Mouse (Mus musculus): Measurements from ENCODE around the gene Xlr3c. TPM values are rescaled to one million over a fixed set of nuclear protein-coding genes. Genes with fewer than 3 reads are reported as not detected.
"Not testable (repeated sequence)": the region's sequence is repeated elsewhere in the genome, so short reads cannot be mapped to it uniquely, and the experiment has no call there.

The Xlr3c gene
- polyA plus RNA-seq (2015; fragmentation: Nextera tagmentation; extraction: Ambion mirVana): not detected in 2 replicates

DNA sequence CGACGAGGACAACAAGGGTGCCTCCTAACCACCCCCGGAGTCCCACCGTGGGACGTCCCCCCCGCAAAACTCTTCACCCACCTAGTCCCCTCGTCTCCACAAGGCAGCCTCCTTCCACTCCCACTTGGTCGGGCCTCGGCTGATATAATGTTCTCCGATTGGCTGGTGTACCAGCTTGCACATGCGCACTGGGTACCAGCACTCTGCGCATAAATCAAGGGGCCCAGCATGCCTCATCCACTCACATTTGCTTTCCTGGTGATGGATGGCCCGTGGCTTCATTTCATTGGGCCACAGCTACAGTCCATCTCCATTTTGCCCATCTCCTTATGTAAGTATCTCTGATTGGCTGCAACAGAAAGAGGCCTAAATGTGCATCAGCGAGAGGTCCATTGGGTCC is at the start of gene Xlr3c:
Gene Xlr3c, minus strand, starts transcription at position 121 of the 400 bp plus-strand sequence.
- DNase-seq (ENCODE audit: low spot score): not testable (repeated sequence)

DNA sequence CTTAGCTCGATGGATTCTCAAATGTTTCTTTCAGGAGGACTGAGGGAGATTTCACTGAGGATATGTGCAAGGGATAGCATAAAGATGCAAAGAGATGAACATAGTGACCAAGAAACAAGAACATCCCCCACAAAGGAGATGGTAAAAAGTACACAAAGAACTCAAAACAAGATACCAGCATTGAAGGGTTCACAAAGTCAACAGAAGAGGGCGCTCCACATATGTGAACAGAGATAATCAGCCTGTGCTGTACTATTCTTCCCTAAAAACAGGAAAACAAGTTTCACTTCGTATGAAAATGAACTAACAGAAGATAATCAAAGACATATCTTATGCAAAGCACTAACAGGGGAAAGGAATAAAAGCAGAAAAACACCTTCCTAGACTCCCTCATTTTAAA is 47.3 kb upstream of the Xlr3c start:
- peak; percentile 38 for DNase-seq (ENCODE audit: low spot score)

DNA sequence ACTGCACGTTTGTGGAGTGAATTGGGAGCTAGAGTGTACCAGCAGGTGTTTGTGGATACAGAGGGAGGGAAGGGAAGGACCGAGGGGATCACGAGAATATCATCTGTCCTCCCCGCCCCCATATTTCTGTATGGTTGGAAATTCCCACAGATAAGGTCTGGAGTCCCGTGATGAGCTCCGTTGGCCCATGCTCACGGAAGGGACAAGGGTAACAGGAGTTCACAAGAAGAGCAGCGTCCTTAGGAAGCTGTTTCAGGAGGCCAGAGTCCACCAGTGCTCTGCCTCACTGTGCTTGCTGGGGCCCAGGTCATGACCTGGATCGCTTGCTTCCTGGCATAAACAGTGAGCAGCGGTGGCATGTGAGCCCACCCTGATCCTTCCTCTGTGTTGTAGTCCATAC is 30.6 kb upstream of the Xlr3c start:
- DNase-seq (ENCODE audit: low spot score): not testable (repeated sequence)

DNA sequence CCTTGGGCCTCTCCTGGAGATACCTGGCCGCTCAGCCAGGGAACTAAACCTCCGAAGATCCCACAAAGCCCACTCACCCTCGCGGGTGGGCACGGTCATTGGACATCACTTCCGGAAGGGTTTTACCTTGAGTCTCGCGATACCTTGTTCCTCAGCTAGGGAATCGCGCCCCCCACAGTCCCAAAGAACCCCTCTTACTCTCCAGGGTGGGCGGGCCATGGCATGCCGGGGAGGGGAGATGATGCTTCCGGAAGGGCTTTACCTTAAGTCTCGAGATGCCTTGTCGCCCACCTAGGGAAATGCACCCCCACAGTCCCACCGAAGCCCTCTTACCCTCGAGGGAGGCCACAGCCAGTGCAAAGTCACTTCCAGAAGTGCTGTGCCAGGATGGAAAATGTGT is 27.7 kb upstream of the Xlr3c start, which contains the start of the genes Xlr5a and Xlr5c:
Gene Xlr5a, minus strand, starts transcription at position 101 of the 400 bp plus-strand sequence.
Gene Xlr5c, minus strand, starts transcription at position 101 of the 400 bp plus-strand sequence.
- DNase-seq (ENCODE audit: low spot score): not testable (repeated sequence)

DNA sequence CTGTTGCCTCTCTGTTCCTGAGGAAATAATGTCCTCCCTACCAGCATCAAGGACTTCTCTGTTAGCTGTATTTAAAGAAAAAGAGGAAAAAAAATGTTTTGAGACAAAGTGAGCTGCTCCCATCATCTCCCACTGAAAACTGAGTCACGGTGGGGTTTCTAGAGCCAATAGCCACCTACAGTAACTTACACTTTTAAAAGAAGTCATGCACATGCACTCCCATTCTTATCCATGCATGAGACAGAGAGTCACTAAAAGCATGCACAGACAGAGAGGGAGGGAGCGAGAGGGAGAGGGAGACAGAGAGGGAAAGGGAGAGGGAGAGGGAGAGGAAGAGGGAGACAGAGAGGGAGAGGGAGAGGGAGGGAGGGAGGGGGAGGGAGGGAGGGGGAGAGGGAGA is 2.8 kb downstream of the Xlr3c start:
- DNase-seq (ENCODE audit: low spot score): not testable (repeated sequence)

DNA sequence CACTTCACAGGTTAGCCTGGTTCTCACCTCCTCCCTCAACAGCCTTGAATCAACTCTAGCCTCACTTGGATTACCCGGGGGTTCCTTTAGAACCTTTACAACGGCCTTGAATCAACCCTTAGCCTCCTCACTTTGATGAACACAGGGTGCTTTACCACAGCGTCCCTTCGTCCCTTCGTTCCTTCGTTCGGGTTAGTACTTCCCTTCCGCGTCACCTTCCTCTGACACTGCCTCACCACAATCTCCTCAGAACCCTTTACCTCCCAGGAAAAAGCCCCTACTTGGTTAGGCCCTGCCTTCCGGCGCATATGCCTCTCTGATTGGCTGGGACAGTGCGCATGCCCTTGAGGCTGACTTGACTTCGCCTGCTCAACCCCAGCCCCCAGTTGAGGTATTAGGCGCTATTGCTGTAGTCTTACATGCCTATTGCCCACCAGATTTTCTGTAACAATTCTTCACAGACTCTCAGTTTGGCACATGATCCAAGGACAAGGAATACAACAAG is 22.3 kb downstream of the Xlr3c start, which contains the start of gene Xlr4c:
Gene Xlr4c, minus strand, starts transcription at position 310 of the 505 bp plus-strand sequence.
- not testable (repeated sequence) for DNase-seq (ENCODE audit: low spot score)

DNA sequence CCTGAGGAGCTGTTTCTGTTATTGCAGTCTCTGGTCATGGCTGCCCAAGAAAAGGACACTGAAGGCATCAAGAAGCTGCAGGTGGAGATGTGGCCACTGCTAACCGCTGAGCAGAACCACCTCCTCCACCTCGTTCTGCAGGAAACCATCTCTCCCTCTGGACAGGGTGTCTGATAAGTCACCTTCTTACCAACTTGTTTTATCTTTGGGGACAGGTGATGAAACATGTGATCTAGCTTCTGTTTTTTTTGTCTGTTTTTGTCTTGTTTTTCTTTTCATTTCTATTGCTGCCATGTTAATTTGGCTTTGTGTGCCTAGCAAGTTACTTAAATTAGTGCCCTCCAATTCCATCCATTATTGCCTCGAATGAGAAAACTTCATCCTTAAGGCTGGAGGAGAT is 35.9 kb downstream of the Xlr3c start:
- no peak for DNase-seq (ENCODE audit: low spot score)

DNA sequence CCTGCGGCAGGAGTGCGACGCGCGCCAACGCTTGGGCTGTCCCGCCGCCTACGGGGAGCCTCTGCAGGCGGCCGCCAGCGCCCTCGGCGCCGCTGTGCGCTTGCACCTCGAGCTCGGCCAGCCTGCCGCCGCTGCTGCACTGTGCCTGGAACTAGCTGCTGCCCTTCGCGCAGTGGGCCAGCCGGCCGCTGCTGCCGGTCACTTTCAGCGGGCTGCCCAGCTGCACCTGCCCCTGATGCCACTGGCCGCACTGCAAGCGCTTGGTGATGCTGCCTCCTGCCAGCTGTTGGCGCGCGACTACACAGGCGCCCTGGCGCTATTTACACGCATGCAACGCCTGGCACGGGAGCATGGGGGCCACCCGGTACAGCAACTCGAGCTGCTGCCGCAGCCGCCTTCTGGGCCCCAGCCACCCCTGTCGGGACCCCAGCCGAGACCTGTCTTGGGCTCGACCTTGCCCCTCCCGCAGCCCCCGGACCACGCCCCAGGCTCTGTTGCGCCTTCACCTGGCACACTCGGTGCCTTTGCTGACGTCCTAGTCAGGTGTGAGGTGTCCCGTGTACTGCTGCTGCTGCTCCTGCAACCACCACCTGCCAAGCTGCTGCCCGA is 36.5 kb downstream of the Xlr3c start:
- peak; percentile 65 for DNase-seq (ENCODE audit: low spot score)

DNA sequence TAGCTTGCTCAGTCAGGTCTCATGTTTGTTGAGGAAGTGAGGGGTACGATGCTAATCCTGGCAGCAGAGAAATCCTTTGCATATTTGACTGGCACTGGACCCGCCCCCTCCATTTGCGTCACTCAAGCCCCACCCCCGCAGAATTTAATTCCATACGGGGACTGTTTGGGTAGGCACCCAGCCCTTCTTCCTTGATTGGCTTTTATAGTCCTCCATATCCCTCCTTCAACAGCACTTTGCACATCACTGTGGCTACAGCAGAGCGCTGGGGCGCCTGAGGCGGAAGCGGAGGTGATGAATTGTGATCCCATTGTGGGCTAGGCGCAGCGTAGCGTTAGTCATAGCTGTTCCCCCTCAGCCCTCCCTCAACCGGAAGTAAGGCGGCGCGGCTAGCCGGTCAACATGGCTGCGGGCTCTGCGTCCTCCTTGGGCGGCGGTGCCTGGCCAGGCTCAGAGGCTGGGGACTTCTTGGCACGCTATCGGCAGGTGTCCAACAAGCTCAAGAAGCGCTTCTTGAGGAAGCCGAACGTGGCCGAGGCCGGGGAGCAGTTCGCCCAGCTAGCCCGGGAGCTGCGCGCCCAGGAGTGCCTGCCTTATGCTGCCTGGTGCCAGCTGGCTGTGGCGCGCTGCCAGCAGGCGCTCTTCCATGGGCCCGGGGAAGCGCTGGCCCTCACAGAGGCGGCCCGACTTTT is 37.1 kb downstream of the Xlr3c start, which contains the start of gene F8a:
Gene F8a, plus strand, starts transcription at position 378 of the 692 bp plus-strand sequence.
- DNase-seq (ENCODE audit: low spot score): peak; percentile 83

DNA sequence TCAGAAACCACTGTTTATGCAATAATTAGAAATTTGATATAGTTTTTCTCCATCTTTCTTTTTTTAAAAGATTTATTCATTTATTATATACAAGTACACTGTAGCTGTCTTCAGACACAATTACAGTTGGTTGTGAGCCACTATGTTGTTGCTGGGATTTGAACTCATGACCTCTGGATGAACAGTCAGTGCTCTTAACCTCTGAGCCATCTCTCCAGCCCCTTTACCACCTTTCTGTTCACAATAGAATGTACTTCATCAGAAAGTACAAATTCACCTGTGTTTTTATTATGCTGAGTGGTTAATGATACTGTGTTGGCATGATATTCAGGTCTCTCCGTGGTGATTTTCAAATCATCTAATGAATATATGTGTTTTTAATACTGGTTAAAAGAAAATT is 39.8 kb downstream of the Xlr3c start:
- no peak for DNase-seq (ENCODE audit: low spot score)

DNA sequence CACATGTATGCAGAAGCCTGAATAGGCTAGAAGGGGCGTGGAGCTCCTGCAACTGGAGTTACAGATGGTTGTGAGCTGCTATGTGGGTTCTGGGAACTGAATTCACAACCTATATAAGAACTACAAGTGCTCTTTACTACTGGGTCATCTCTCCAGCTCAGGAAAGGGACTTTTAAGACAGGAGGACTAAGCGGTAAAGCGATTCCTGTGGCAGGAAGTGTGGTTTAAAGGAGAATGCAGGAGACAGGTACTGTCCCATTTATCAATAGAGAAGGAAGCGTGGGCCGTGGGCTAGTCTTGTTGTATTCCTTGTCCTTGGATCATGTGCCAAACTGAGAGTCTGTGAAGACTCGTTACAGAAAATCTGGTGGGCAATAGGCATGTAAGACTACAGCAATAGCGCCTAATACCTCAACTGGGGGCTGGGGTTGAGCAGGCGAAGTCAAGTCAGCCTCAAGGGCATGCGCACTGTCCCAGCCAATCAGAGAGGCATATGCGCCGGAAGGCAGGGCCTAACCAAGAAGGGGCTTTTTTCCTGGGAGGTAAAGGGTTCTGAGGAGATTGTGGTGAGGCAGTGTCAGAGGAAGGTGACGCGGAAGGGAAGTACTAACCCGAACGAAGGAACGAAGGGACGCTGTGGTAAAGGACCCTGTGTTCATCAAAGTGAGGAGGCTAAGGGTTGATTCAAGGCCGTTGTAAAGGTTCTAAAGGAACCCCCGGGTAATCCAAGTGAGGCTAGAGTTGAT is 51.2 kb downstream of the Xlr3c start, which contains the start of gene Xlr4b:
Gene Xlr4b, plus strand, starts transcription at position 515 of the 746 bp plus-strand sequence.
- not testable (repeated sequence) for DNase-seq (ENCODE audit: low spot score)

Other genes with a start within 250 kb of the Xlr3c start
- gene Pnma5, start 228.3 kb downstream of the Xlr3c start, polyA plus RNA-seq (2015; fragmentation: Nextera tagmentation; extraction: Ambion mirVana): 0.09 TPM in 1 of 2 replicates, not detected in the other
- not detected in 2 replicates for gene Pnma3, start 200.6 kb downstream of the Xlr3c start, polyA plus RNA-seq (2015; fragmentation: Nextera tagmentation; extraction: Ambion mirVana)
- 76.9 and 77.7 TPM in 2 replicates for gene Xlr4a, start 182.9 kb downstream of the Xlr3c start, polyA plus RNA-seq (2015; fragmentation: Nextera tagmentation; extraction: Ambion mirVana)
- gene Xlr3a, start 168.3 kb downstream of the Xlr3c start, polyA plus RNA-seq (2015; fragmentation: Nextera tagmentation; extraction: Ambion mirVana): 1.2 and 2.2 TPM in 2 replicates
- gene Gm14685, start 148.3 kb downstream of the Xlr3c start, polyA plus RNA-seq (2015; fragmentation: Nextera tagmentation; extraction: Ambion mirVana): 0.18 TPM in 1 of 2 replicates, not detected in the other
- 0.10 and 0.23 TPM in 2 replicates for gene Xlr5b, start 116.6 kb downstream of the Xlr3c start, polyA plus RNA-seq (2015; fragmentation: Nextera tagmentation; extraction: Ambion mirVana)
- 0.23 and 0.29 TPM in 2 replicates for gene DXBay18, start 115.9 kb downstream of the Xlr3c start, polyA plus RNA-seq (2015; fragmentation: Nextera tagmentation; extraction: Ambion mirVana)
- gene Spin2d, start 88.4 kb downstream of the Xlr3c start, polyA plus RNA-seq (2015; fragmentation: Nextera tagmentation; extraction: Ambion mirVana): not detected in 2 replicates
- gene Xlr3b, start 73.2 kb downstream of the Xlr3c start, polyA plus RNA-seq (2015; fragmentation: Nextera tagmentation; extraction: Ambion mirVana): 0.44 and 4.8 TPM in 2 replicates
- 60.8 and 71.0 TPM in 2 replicates for gene Xlr4b, start 51.1 kb downstream of the Xlr3c start, polyA plus RNA-seq (2015; fragmentation: Nextera tagmentation; extraction: Ambion mirVana)
- gene F8a, start 37.1 kb downstream of the Xlr3c start, polyA plus RNA-seq (2015; fragmentation: Nextera tagmentation; extraction: Ambion mirVana): 19.1 and 20.4 TPM in 2 replicates
- 24.2 and 36.5 TPM in 2 replicates for gene Xlr4c, start 22.3 kb downstream of the Xlr3c start, polyA plus RNA-seq (2015; fragmentation: Nextera tagmentation; extraction: Ambion mirVana)
- 0.18 TPM in 1 of 2 replicates, not detected in the other for gene Xlr5a, start 27.6 kb upstream of the Xlr3c start, polyA plus RNA-seq (2015; fragmentation: Nextera tagmentation; extraction: Ambion mirVana)
- 0.10 TPM in 1 of 2 replicates, not detected in the other for gene Xlr5c, start 27.6 kb upstream of the Xlr3c start, polyA plus RNA-seq (2015; fragmentation: Nextera tagmentation; extraction: Ambion mirVana)
- not detected in 2 replicates for gene Gm45015, start 71.5 kb upstream of the Xlr3c start, polyA plus RNA-seq (2015; fragmentation: Nextera tagmentation; extraction: Ambion mirVana)
- 5.6 and 5.7 TPM in 2 replicates for gene Zfp275, start 77.2 kb upstream of the Xlr3c start, polyA plus RNA-seq (2015; fragmentation: Nextera tagmentation; extraction: Ambion mirVana)
- not detected in 2 replicates for gene Gm18336, start 133.3 kb upstream of the Xlr3c start, polyA plus RNA-seq (2015; fragmentation: Nextera tagmentation; extraction: Ambion mirVana)
- gene Zfp92, start 145.7 kb upstream of the Xlr3c start, polyA plus RNA-seq (2015; fragmentation: Nextera tagmentation; extraction: Ambion mirVana): not detected in 2 replicates
- gene Trex2, start 170.0 kb upstream of the Xlr3c start, polyA plus RNA-seq (2015; fragmentation: Nextera tagmentation; extraction: Ambion mirVana): 0.50 and 0.77 TPM in 2 replicates
- 44.7 and 46.3 TPM in 2 replicates for gene Haus7, start 193.7 kb upstream of the Xlr3c start, polyA plus RNA-seq (2015; fragmentation: Nextera tagmentation; extraction: Ambion mirVana)
- gene Bgn, start 218.2 kb upstream of the Xlr3c start, polyA plus RNA-seq (2015; fragmentation: Nextera tagmentation; extraction: Ambion mirVana): 9.5 and 12.5 TPM in 2 replicates
- 0.03 TPM in 1 of 2 replicates, not detected in the other for gene Atp2b3, start 237.7 kb upstream of the Xlr3c start, polyA plus RNA-seq (2015; fragmentation: Nextera tagmentation; extraction: Ambion mirVana)